Mouse (Mus musculus): ENCODE results near the gene Pds5b. TPM values are rescaled to one million over a fixed set of nuclear protein-coding genes. Genes with fewer than 3 reads are reported as not detected.

Gene Pds5b
- total RNA-seq (2023) = 10 to 100 TPM; 55.5 to 57.5 TPM

DNA sequence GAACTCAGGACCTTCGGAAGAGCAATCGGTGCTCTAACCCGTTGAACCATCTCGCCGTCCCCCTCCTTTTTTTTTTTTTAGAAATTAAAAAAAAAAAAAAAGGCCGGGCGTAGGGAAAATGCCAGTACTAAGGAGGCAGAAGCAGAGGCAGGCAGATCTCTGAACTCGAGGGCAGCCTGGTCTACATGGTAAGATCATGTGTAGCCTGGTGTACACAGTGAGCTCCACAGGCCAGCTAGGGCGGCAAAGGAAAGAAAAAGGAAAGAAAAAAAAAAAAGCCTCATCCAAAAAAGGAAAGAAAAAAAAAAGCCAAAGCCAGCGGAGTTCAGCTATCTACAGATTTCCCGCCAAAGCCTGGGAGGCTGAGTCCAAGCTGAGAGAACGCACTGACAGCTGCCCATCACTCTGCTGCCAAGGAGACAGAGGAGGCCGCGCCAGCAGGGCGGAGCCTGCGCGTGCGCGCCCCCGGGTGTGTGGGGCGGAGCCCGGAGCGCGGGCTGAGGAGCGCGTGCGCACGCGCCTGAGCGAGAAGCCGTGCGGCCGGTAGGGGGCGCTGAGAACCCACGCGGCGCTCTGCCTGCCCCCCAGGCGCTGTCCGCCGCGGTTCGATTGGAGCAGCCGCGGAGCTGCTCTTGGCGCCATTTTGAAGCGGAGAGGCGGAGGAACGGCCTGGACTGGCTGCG, at the start of gene Pds5b:
Pds5b (plus strand) TSS at position 587 of the 683 bp plus-strand sequence.

DNA sequence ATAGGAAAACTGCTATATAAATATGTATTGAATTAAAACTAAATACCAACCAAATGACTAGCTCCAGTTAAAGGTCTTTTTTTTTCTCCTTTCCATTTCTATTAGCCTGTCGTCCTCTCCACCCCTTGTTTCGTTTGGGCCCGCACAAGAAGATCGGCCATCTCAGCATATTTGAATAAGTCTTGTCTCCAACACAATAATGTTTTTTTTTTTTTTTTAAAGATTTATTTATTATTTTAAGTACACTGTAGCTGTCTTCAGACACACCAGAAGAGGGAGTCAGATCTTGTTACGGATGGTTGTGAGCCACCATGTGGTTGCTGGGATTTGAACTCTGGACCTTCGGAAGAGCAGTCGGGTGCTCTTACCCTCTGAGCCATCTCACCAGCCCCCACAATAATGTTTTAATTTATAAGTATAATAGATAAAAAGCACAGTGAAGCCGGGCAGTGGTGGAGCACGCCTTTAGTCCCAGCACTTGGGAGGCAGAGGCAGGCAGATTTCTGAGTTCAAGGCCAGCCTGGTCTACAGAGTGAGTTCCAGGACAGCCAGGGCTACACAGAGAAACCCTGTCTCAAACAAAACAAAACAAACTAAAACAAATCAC, 7.3 kb upstream of the Pds5b start, which contains the start of gene N4bp2l2:
N4bp2l2 (minus strand) TSS at position 51 of the 607 bp plus-strand sequence.

Other genes starting within 250 kb of the Pds5b start
- gene Zar1l, start 155.6 kb upstream of the Pds5b start, total RNA-seq (2023) = not detected
- 10 to 100 TPM; 12.3 to 14.1 TPM for gene Brca2, start 151.1 kb upstream of the Pds5b start, total RNA-seq (2023)
- 10 to 100 TPM; 72.4 to 81.5 TPM for gene N4bp2l1, start 76.6 kb upstream of the Pds5b start, total RNA-seq (2023)
- gene N4bp2l2, start 7.6 kb upstream of the Pds5b start, total RNA-seq (2023) = 100 to 1,000 TPM; 155 to 161 TPM